Mouse (Mus musculus) spleen, postnatal 14 days (tissue): ENCODE results near the gene Tmem245.

Source experiments
- DNase-seq, 2 experiments: peaks; one replicate each; pipeline ENCODE4 v3.0.0; 2021 to 2022; ENCODE audit warnings: low spot score in 2 of 2

The Tmem245 gene

GRCm38 (mm10) chr4:56946641-56947640, at the start of gene Tmem245:
TSS of gene Tmem245 (minus strand) at chr4:56947437.
- DNase-seq, result peak; percentile 75 to 84

GRCm38 (mm10) chr4:56993331-56993730, 46.1 kb upstream of the Tmem245 start:
- no peak for DNase-seq

GRCm38 (mm10) chr4:56991951-56992350, 44.7 kb upstream of the Tmem245 start:
- no peak for DNase-seq

GRCm38 (mm10) chr4:56990215-56990584, 43.0 kb upstream of the Tmem245 start, which contains the start of gene Frrs1l:
TSS of gene Frrs1l (minus strand) at chr4:56990391.
- DNase-seq, result no peak

GRCm38 (mm10) chr4:56989431-56990214, 42.4 kb upstream of the Tmem245 start:
- no peak for DNase-seq

GRCm38 (mm10) chr4:56965586-56966179, 18.4 kb upstream of the Tmem245 start:
- no peak for DNase-seq

- no peak for DNase-seq
Observed at GRCm38 (mm10) chr4:56963687-56964086, 16.4 kb upstream of the Tmem245 start.

- DNase-seq, result no peak
Observed at GRCm38 (mm10) chr4:56961320-56961925, 14.2 kb upstream of the Tmem245 start.

GRCm38 (mm10) chr4:56957518-56957917, 10.3 kb upstream of the Tmem245 start:
- DNase-seq, result no peak

GRCm38 (mm10) chr4:56953235-56953634, 6.0 kb upstream of the Tmem245 start:
- no peak for DNase-seq

- DNase-seq, result no peak
Observed at GRCm38 (mm10) chr4:56951701-56952100, 4.5 kb upstream of the Tmem245 start.

- no peak for DNase-seq
Observed at GRCm38 (mm10) chr4:56949494-56949893, 2.3 kb upstream of the Tmem245 start.

- DNase-seq, result no peak
Observed at GRCm38 (mm10) chr4:56946180-56946579, 1.1 kb downstream of the Tmem245 start.

- DNase-seq, result no peak
Observed at GRCm38 (mm10) chr4:56944286-56944685, 3.0 kb downstream of the Tmem245 start.

- DNase-seq, result no peak
Observed at GRCm38 (mm10) chr4:56943258-56943657, 4.0 kb downstream of the Tmem245 start.

GRCm38 (mm10) chr4:56942567-56942966, 4.7 kb downstream of the Tmem245 start:
- DNase-seq, result no peak

GRCm38 (mm10) chr4:56941481-56941880, 5.8 kb downstream of the Tmem245 start:
- DNase-seq, result no peak

GRCm38 (mm10) chr4:56937136-56937535, 10.1 kb downstream of the Tmem245 start:
- no peak for DNase-seq

GRCm38 (mm10) chr4:56935327-56935726, 11.9 kb downstream of the Tmem245 start:
- no peak for DNase-seq

- no peak for DNase-seq
Observed at GRCm38 (mm10) chr4:56933154-56933553, 14.1 kb downstream of the Tmem245 start.

- DNase-seq, result no peak
Observed at GRCm38 (mm10) chr4:56932096-56932495, 15.1 kb downstream of the Tmem245 start.

- DNase-seq, result no peak
Observed at GRCm38 (mm10) chr4:56930312-56930711, 16.9 kb downstream of the Tmem245 start.
